Mouse (Mus musculus) CD4-positive naive resting alpha-beta T cell, adult 57 days (primary cell): ENCODE data around the gene Tulp3. TPM values are rescaled to one million over a fixed set of nuclear protein-coding genes. Genes with fewer than 3 reads are reported as not detected.

Source experiments
- total RNA-seq: library from RNA; stranded (reverse); gene quantifications from one replicate; pipeline ENCODE4 v1.2.4, GENCODE M21; 2023

Tulp3 gene
- total RNA-seq = 3.7 TPM

GRCm38 (mm10) chr6:128355726-128356416 lies at the start of gene Tulp3:
Tulp3 (minus strand) TSS chr6:128355851.

GRCm38 (mm10) chr6:128398996-128399395 lies 43.3 kb upstream of the Tulp3 start, which contains the start of gene Nrip2:
Nrip2 (plus strand) TSS chr6:128399296.

GRCm38 (mm10) chr6:128375192-128375591 lies 19.5 kb upstream of the Tulp3 start, which contains the start of the genes Tex52 and Gm44596:
Tex52 (plus strand) TSS chr6:128375456.
Gm44596 (plus strand) TSS chr6:128375503.

GRCm38 (mm10) chr6:128362381-128363006 lies 6.8 kb upstream of the Tulp3 start, which contains the start of the genes Rhno1 and Foxm1:
Rhno1 (minus strand) TSS chr6:128362911.
Foxm1 (plus strand) TSS chr6:128362967.

GRCm38 (mm10) chr6:128300134-128301001 lies 55.3 kb downstream of the Tulp3 start, which contains the start of gene Tead4:
Tead4 (minus strand) TSS chr6:128300823.

Other genes with a start within 250 kb of the Tulp3 start
- 11.4 TPM for gene Tspan9, start 212.3 kb downstream of the Tulp3 start, total RNA-seq
- gene Tead4, start 55.0 kb downstream of the Tulp3 start, total RNA-seq = not detected
- 58.1 TPM for gene Rhno1, start 7.1 kb upstream of the Tulp3 start, total RNA-seq
- gene Foxm1, start 7.1 kb upstream of the Tulp3 start, total RNA-seq = 8.2 TPM
- 0.71 TPM for gene Tex52, start 19.6 kb upstream of the Tulp3 start, total RNA-seq
- not detected for gene Gm44596, start 19.7 kb upstream of the Tulp3 start, total RNA-seq
- not detected for gene Nrip2, start 43.4 kb upstream of the Tulp3 start, total RNA-seq
- 61.9 TPM for gene Itfg2, start 69.1 kb upstream of the Tulp3 start, total RNA-seq
- 82.5 TPM for gene Fkbp4, start 82.8 kb upstream of the Tulp3 start, total RNA-seq
- gene Pzp, start 170.9 kb upstream of the Tulp3 start, total RNA-seq = not detected
- not detected for gene A2ml1, start 225.8 kb upstream of the Tulp3 start, total RNA-seq